Mouse (Mus musculus): ENCODE results near the gene Rras. TPM values are rescaled to one million over a fixed set of nuclear protein-coding genes. Genes with fewer than 3 reads are reported as not detected.

The Rras gene
- total and polyA plus RNA-seq, 3 experiments: 3.2 to 16.3 (median 5.6) TPM

DNA sequence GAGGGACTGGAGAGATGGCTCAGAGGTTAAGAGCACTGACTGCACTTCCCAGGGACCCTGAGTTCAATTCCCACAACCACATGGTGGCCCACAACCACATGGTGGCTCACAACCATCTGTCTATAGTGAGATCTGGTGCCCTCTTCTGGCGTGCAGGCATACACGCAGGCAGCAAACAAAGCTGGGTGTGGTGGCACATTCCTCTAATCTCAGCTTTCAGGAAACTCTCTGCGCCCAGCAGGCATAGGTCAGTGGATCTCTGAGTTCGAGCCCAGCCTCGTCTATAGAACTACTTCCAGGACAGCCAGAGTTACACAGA, 50.2 kb downstream of the Rras start:
- Histone ChIP-seq H3K27me3 (ENCODE audit: insufficient read depth, low read length) (no peaks in the 10 kb centered on the region), H3K9me3 (replicated peaks) (no peaks in the 10 kb centered on the region), H3K4me3 (ENCODE audit: low read depth, low read length) (no peak overlapping the region), H3K4me1 (ENCODE audit: insufficient read depth, low read depth, low read length) (peaks cover 53% of the 10 kb centered on the region), H3K36me3 (replicated peaks) (peaks cover 67% of the 10 kb centered on the region)
- ATAC-seq (ENCODE audit: extremely low read depth, insufficient number of reproducible peaks, low FRiP score, poor library complexity, severe bottlenecking): no peak
- no peak for DNase-seq (ENCODE audit: low spot score)
- TF ChIP-seq POLR2AphosphoS5 (IDR thresholded peaks at IDR 0.05; ENCODE audit: insufficient replicate concordance, low read depth, low read length) (no peak), CTCF (IDR thresholded peaks at IDR 0.05; ENCODE audit: low read depth, low read length) (peak; percentile 80)

DNA sequence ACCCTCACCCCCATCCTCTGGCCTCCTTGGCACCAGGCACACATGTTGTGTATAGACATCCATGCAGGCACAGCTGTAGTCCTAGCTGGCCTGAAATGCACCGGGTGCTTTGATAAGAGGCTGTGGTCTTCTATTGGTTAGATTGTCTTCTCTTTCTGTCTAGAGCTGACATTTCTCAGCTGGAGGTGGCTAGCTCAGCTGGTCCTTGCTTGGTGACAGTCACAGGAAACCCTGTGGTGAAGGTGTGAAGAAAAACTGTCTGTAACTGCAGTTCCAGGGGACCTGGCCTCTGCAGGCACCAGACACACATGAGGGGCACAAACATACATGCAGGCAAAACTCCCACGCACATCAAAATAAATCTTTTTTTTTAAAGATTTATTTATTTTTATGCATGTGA, 51.9 kb downstream of the Rras start:
- ATAC-seq (ENCODE audit: extremely low read depth, insufficient number of reproducible peaks, low FRiP score, poor library complexity, severe bottlenecking) (no peak), DNase-seq (ENCODE audit: low spot score) (no peak)
- TF ChIP-seq GATA1 (IDR thresholded peaks at IDR 0.05; ENCODE audit: borderline replicate concordance, low read length): no peak
- TF ChIP-seq POLR2AphosphoS5 (IDR thresholded peaks at IDR 0.05; ENCODE audit: insufficient replicate concordance, low read depth, low read length): no peak
- TF ChIP-seq CTCF (IDR thresholded peaks at IDR 0.05; ENCODE audit: low read depth, low read length): no peak
- TF ChIP-seq GATA2 (IDR thresholded peaks at IDR 0.05; ENCODE audit: borderline replicate concordance, low read depth, low read length): no peak
- TF ChIP-seq TAL1 (conservative IDR thresholded peaks at IDR 0.05; ENCODE audit: low read depth, low read length): no peak
- Histone ChIP-seq H3K4me1 (ENCODE audit: insufficient read depth, low read depth, low read length) (peaks cover 51% of the 10 kb centered on the region), H3K36me3 (replicated peaks) (peaks cover 75% of the 10 kb centered on the region), H3K27me3 (ENCODE audit: insufficient read depth, low read length) (no peaks in the 10 kb centered on the region), H3K9me3 (replicated peaks) (no peaks in the 10 kb centered on the region), H3K4me3 (ENCODE audit: low read depth, low read length) (no peak overlapping the region)

Other genes starting within 250 kb of the Rras start
Only the 20 nearest of the 35 such genes appear.
- 77.5 and 96.6 TPM in 2 replicates for gene Med25, start 125.2 kb upstream of the Rras start, total RNA-seq (2014; fragmentation: Nextera tagmentation)
- gene Med25, start 125.2 kb upstream of the Rras start, total RNA-seq (2017): 14.0 and 16.5 TPM in 2 replicates
- gene Med25, start 125.2 kb upstream of the Rras start, polyA plus RNA-seq (2012): 367 and 482 TPM in 2 replicates
- 13.6 and 17.8 TPM in 2 replicates for gene Fuz, start 121.9 kb upstream of the Rras start, total RNA-seq (2014; fragmentation: Nextera tagmentation)
- gene Fuz, start 121.9 kb upstream of the Rras start, total RNA-seq (2017): 16.8 and 19.0 TPM in 2 replicates
- gene Fuz, start 121.9 kb upstream of the Rras start, polyA plus RNA-seq (2012): 37.5 and 49.0 TPM in 2 replicates
- gene Ap2a1, start 88.5 kb upstream of the Rras start, total RNA-seq (2014; fragmentation: Nextera tagmentation): 68.8 and 98.0 TPM in 2 replicates
- gene Ap2a1, start 88.5 kb upstream of the Rras start, total RNA-seq (2017): 19.8 and 30.8 TPM in 2 replicates
- 92.1 and 98.8 TPM in 2 replicates for gene Ap2a1, start 88.5 kb upstream of the Rras start, polyA plus RNA-seq (2012)
- not detected in 2 replicates for gene Tsks, start 74.8 kb upstream of the Rras start, total RNA-seq (2014; fragmentation: Nextera tagmentation)
- not detected in 2 replicates for gene Tsks, start 74.8 kb upstream of the Rras start, total RNA-seq (2017)
- gene Tsks, start 74.8 kb upstream of the Rras start, polyA plus RNA-seq (2012): 0.29 and 0.44 TPM in 2 replicates
- 0.53 and 2.4 TPM in 2 replicates for gene Cpt1c, start 43.1 kb upstream of the Rras start, total RNA-seq (2014; fragmentation: Nextera tagmentation)
- 0.11 and 0.23 TPM in 2 replicates for gene Cpt1c, start 43.1 kb upstream of the Rras start, total RNA-seq (2017)
- gene Cpt1c, start 43.1 kb upstream of the Rras start, polyA plus RNA-seq (2012): 0.28 and 0.33 TPM in 2 replicates
- 165 and 169 TPM in 2 replicates for gene Prmt1, start 31.4 kb upstream of the Rras start, total RNA-seq (2014; fragmentation: Nextera tagmentation)
- gene Prmt1, start 31.4 kb upstream of the Rras start, total RNA-seq (2017): 97.2 and 113 TPM in 2 replicates
- 89.5 and 105 TPM in 2 replicates for gene Prmt1, start 31.4 kb upstream of the Rras start, polyA plus RNA-seq (2012)
- 129 and 135 TPM in 2 replicates for gene Irf3, start 20.3 kb upstream of the Rras start, total RNA-seq (2014; fragmentation: Nextera tagmentation)
- gene Irf3, start 20.3 kb upstream of the Rras start, total RNA-seq (2017): 107 and 135 TPM in 2 replicates
- 65.6 and 87.1 TPM in 2 replicates for gene Irf3, start 20.3 kb upstream of the Rras start, polyA plus RNA-seq (2012)
- 11.1 and 13.9 TPM in 2 replicates for gene Bcl2l12, start 19.2 kb upstream of the Rras start, total RNA-seq (2014; fragmentation: Nextera tagmentation)
- 15.6 and 20.4 TPM in 2 replicates for gene Bcl2l12, start 19.2 kb upstream of the Rras start, total RNA-seq (2017)
- 65.9 and 74.6 TPM in 2 replicates for gene Bcl2l12, start 19.2 kb upstream of the Rras start, polyA plus RNA-seq (2012)
- gene Scaf1, start 1.6 kb upstream of the Rras start, total RNA-seq (2014; fragmentation: Nextera tagmentation): 66.0 and 111 TPM in 2 replicates
- 11.3 and 13.5 TPM in 2 replicates for gene Scaf1, start 1.6 kb upstream of the Rras start, total RNA-seq (2017)
- gene Scaf1, start 1.6 kb upstream of the Rras start, polyA plus RNA-seq (2012): 203 and 244 TPM in 2 replicates
- 36.7 and 42.4 TPM in 2 replicates for gene Prr12, start 34.9 kb downstream of the Rras start, total RNA-seq (2014; fragmentation: Nextera tagmentation)
- gene Prr12, start 34.9 kb downstream of the Rras start, total RNA-seq (2017): 1.6 and 2.0 TPM in 2 replicates
- gene Prr12, start 34.9 kb downstream of the Rras start, polyA plus RNA-seq (2012): 91.6 and 98.4 TPM in 2 replicates
- gene Nosip, start 44.5 kb downstream of the Rras start, total RNA-seq (2014; fragmentation: Nextera tagmentation): 43.6 and 49.1 TPM in 2 replicates
- 38.9 and 49.4 TPM in 2 replicates for gene Nosip, start 44.5 kb downstream of the Rras start, total RNA-seq (2017)
- gene Nosip, start 44.5 kb downstream of the Rras start, polyA plus RNA-seq (2012): 104 and 110 TPM in 2 replicates
- 11.5 and 17.8 TPM in 2 replicates for gene Prrg2, start 44.7 kb downstream of the Rras start, total RNA-seq (2014; fragmentation: Nextera tagmentation)
- 6.8 and 9.5 TPM in 2 replicates for gene Prrg2, start 44.7 kb downstream of the Rras start, total RNA-seq (2017)
- gene Prrg2, start 44.7 kb downstream of the Rras start, polyA plus RNA-seq (2012): 34.7 and 38.8 TPM in 2 replicates
- 0.49 TPM in 1 of 2 replicates, not detected in the other for gene Rcn3, start 74.3 kb downstream of the Rras start, total RNA-seq (2014; fragmentation: Nextera tagmentation)
- not detected in 2 replicates for gene Rcn3, start 74.3 kb downstream of the Rras start, total RNA-seq (2017)
- 0.31 and 0.33 TPM in 2 replicates for gene Rcn3, start 74.3 kb downstream of the Rras start, polyA plus RNA-seq (2012)
- gene Fcgrt, start 85.9 kb downstream of the Rras start, total RNA-seq (2014; fragmentation: Nextera tagmentation): not detected in 2 replicates
- gene Fcgrt, start 85.9 kb downstream of the Rras start, total RNA-seq (2017): not detected in 2 replicates
- gene Fcgrt, start 85.9 kb downstream of the Rras start, polyA plus RNA-seq (2012): not detected in 2 replicates
- gene Rps11, start 106.5 kb downstream of the Rras start, total RNA-seq (2014; fragmentation: Nextera tagmentation): 916 and 1,000 TPM in 2 replicates
- gene Rps11, start 106.5 kb downstream of the Rras start, total RNA-seq (2017): 1,298 and 1,329 TPM in 2 replicates
- gene Rps11, start 106.5 kb downstream of the Rras start, polyA plus RNA-seq (2012): 151 and 217 TPM in 2 replicates
- 1,386 and 1,478 TPM in 2 replicates for gene Rpl13a, start 110.8 kb downstream of the Rras start, total RNA-seq (2014; fragmentation: Nextera tagmentation)
- 2,356 and 2,406 TPM in 2 replicates for gene Rpl13a, start 110.8 kb downstream of the Rras start, total RNA-seq (2017)
- gene Rpl13a, start 110.8 kb downstream of the Rras start, polyA plus RNA-seq (2012): 5,469 and 6,084 TPM in 2 replicates
- gene Gm45713, start 118.3 kb downstream of the Rras start, total RNA-seq (2014; fragmentation: Nextera tagmentation): not detected in 2 replicates
- gene Gm45713, start 118.3 kb downstream of the Rras start, total RNA-seq (2017): 0.16 and 0.23 TPM in 2 replicates
- gene Gm45713, start 118.3 kb downstream of the Rras start, polyA plus RNA-seq (2012): 1.0 and 1.3 TPM in 2 replicates
- gene Flt3l, start 118.5 kb downstream of the Rras start, total RNA-seq (2014; fragmentation: Nextera tagmentation): 75.7 and 76.5 TPM in 2 replicates
- 41.0 and 48.6 TPM in 2 replicates for gene Flt3l, start 118.5 kb downstream of the Rras start, total RNA-seq (2017)
- gene Flt3l, start 118.5 kb downstream of the Rras start, polyA plus RNA-seq (2012): 31.7 and 38.8 TPM in 2 replicates
- gene Pih1d1, start 136.3 kb downstream of the Rras start, total RNA-seq (2014; fragmentation: Nextera tagmentation): 82.8 and 124 TPM in 2 replicates
- gene Pih1d1, start 136.3 kb downstream of the Rras start, total RNA-seq (2017): 60.9 and 68.4 TPM in 2 replicates
- 46.4 TPM in 2 replicates for gene Pih1d1, start 136.3 kb downstream of the Rras start, polyA plus RNA-seq (2012)
- 19.6 and 26.3 TPM in 2 replicates for gene Aldh16a1, start 136.6 kb downstream of the Rras start, total RNA-seq (2014; fragmentation: Nextera tagmentation)
- gene Aldh16a1, start 136.6 kb downstream of the Rras start, total RNA-seq (2017): 33.8 and 34.7 TPM in 2 replicates
- 110 and 133 TPM in 2 replicates for gene Aldh16a1, start 136.6 kb downstream of the Rras start, polyA plus RNA-seq (2012)